Mouse (Mus musculus): Measurements from ENCODE around the gene Thsd7b. TPM values are rescaled to one million over a fixed set of nuclear protein-coding genes. Genes with fewer than 3 reads are reported as not detected.

The Thsd7b gene
- 5.2 and 5.3 TPM in 2 replicates for polyA plus RNA-seq (2015; fragmentation: Nextera tagmentation; extraction: Ambion mirVana)

DNA sequence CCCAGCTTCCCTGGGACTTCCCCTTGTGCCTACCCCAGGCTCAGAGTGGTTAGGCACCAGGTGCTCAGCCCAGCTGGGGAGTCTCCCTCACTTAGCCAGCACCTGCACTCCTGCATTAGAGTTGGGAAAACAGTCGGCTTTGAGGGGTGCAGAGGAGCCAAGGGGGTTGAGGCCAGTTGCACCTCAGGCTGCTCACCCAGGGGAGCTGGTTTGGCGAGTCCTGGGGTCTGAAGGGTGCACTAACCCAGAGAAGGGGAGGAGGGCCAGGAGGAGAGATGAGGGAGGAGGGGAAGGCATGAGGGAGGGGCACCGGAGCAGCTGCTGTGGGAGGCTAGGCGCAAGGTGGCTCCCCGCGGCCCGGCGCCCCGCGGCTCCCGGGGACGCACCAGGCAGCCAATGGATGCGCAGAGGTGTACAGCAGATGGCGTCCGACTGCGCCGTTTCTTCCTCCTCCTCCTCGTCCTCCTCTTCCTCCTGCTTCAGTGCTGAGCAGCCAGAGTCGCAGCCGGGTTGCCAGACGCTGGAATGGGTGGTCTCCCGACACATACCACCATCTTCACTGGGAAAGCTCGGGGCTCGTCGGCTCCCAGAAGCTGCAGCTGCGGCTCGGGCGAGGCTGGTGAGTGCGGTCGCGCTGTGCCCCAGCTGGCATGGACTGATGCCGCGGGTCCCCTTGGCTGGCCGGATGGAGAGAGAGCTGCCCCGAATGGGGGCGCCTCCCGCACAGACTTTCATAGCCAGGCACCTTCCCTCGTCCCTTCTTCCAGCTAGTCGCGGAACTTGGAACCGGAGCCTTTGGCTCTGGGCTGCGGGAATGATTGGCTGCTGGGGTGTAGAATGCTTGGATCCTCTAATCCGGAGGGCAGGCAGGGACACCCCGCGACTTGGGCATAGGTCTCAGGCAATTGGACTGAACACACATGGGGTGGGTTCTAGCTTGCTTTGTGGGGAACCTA lies at the start of gene Thsd7b:
Gene Thsd7b (plus strand): TSS at position 321 of the 956 bp plus-strand sequence.
- Histone ChIP-seq H3K27me3 (peaks cover 19% of the 10 kb centered on the region), H3K4me2 (replicated peaks) (peak within 1 kb of the TSS; percentile 91), H3K4me1 (peaks cover 12% of the 10 kb centered on the region; the same call in 1 of the 2 replicates), H3K36me3 (no peaks in the 10 kb centered on the region), H3K9me3 (replicated peaks) (no peaks in the 10 kb centered on the region), H3K4me3 (replicated peaks) (peak within 1 kb of the TSS; percentile 50), H3K9ac (peak within 1 kb of the TSS; percentile 15; the same call in 1 of the 2 replicates), H3K27ac (replicated peaks) (no peak within 1 kb of the TSS)
- under 1% methylated on average over 36 of the region's 45 CpGs for WGBS
- peak; percentile 76 for ATAC-seq (ENCODE audit: insufficient number of reproducible peaks, low FRiP score, low TSS enrichment, low read depth)

DNA sequence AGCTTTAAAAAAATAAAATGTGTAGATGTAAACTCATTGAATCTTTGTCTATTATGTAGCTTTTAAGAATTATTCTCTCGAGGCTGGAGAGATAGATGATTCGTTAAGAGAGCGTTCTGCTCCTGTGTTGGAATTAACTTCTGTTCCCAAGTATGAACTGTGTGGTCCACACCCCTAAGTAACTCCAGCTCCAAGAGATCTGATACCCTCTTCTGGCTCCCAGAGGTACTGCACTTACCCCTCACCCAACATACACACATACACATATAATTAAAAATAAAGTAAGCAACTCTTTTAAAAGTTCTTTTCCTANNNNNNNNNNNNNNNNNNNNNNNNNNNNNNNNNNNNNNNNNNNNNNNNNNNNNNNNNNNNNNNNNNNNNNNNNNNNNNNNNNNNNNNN lies 28.8 kb upstream of the Thsd7b start:
- H3K4me1 ChIP-seq: no peaks in the 10 kb centered on the region
- H3K36me3 ChIP-seq: no peaks in the 10 kb centered on the region
- no peak overlapping the region for H3K9ac ChIP-seq
- H3K4me2 ChIP-seq (replicated peaks): no peak overlapping the region
- H3K9me3 ChIP-seq (replicated peaks): no peaks in the 10 kb centered on the region
- H3K27ac ChIP-seq (replicated peaks): no peak overlapping the region
- no peak for ATAC-seq (ENCODE audit: insufficient number of reproducible peaks, low FRiP score, low TSS enrichment, low read depth)
- H3K27me3 ChIP-seq: no peaks in the 10 kb centered on the region
- 60% methylated on average over 3 of the region's 3 CpGs for WGBS
- no peak overlapping the region for H3K4me3 ChIP-seq (replicated peaks)

DNA sequence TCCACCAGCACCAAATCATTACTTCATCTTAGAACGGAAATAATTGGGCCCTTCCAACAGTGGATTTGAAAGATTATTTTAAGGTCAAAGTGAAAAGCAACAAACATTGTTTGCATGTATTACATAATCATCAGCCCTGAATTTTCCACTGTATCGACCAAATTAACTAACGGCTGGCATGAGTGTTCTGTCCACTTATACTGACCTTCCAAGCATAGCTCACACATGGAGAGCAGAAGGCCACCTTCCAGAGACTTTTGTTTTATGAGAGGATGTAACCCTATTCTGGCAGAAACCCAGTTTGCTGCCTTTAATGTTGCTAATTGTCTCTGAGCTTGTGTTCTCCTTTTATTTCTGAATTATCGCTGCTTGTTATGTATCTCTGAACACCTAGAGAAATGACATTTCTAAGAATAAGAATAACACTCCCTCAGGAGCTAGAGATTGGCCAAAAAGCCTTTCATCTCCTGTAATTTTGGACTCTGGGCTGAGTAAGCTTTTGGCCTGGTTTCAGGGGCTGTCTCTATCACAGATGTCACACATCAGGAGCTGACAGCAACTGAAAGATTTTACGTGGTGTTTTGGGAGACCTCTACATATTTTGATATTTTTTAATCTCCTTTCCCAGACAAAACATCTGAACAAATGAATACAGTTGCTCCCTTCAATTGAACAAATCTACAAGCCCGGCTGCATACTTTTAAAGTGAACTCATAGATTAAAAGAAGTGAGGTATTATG lies 22.2 kb upstream of the Thsd7b start:
- H3K9ac ChIP-seq: no peak overlapping the region
- H3K4me3 ChIP-seq (replicated peaks): no peak overlapping the region
- no peaks in the 10 kb centered on the region for H3K9me3 ChIP-seq (replicated peaks)
- H3K27ac ChIP-seq (replicated peaks): no peak overlapping the region
- H3K36me3 ChIP-seq: no peaks in the 10 kb centered on the region
- no peak overlapping the region for H3K4me2 ChIP-seq (replicated peaks)
- 70% methylated on average over 6 of the region's 6 CpGs for WGBS
- ATAC-seq (ENCODE audit: insufficient number of reproducible peaks, low FRiP score, low TSS enrichment, low read depth): no peak
- H3K27me3 ChIP-seq: no peaks in the 10 kb centered on the region
- no peaks in the 10 kb centered on the region for H3K4me1 ChIP-seq

DNA sequence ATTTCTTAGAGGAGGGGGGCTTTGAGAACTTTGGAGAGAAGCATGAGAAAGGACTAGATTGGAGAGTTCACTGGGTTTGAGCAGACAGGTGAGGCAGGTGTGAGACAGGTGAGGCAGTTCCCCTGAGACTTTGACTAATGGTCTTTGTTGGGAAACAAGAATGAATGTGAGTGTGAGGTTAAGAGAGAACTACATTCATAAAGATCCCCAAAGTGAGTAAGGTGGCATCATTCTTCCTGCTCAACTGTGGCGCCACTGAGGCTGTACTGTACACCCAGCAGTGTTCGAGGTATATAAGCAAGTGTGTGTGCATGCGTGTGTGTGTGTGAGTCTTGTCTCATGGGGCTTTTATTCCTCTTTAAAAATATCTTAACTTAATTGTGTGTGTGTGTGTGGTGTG lies 6.4 kb upstream of the Thsd7b start:
- H3K36me3 ChIP-seq: no peaks in the 10 kb centered on the region
- no peak overlapping the region for H3K9ac ChIP-seq
- H3K27me3 ChIP-seq: no peaks in the 10 kb centered on the region
- H3K9me3 ChIP-seq (replicated peaks): no peaks in the 10 kb centered on the region
- H3K4me2 ChIP-seq (replicated peaks): no peak overlapping the region
- 88% methylated on average over 3 of the region's 3 CpGs for WGBS
- H3K4me3 ChIP-seq (replicated peaks): no peak overlapping the region
- no peak overlapping the region for H3K27ac ChIP-seq (replicated peaks)
- no peaks in the 10 kb centered on the region for H3K4me1 ChIP-seq
- peak; percentile 67; the same call in 1 of the 2 replicates for ATAC-seq (ENCODE audit: insufficient number of reproducible peaks, low FRiP score, low TSS enrichment, low read depth)

DNA sequence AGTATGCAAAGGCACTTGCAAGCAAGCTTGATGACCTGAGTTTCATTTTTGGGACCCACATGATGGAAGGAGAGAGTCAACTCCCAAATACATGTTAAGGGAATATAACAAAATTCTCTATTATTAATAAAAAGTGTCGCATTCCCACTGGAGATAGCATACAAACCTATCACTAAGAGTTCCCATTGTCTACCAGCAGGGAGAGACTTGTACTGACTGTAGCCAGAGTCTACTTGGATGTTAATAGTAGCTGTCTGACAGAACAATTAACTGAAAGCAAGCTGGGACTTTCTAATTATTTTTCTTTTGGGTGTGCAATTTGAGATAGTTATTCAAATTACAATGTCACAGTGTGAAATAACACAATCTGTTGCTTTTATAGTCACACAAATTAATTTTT lies 31.1 kb downstream of the Thsd7b start:
- Histone ChIP-seq H3K4me1 (no peaks in the 10 kb centered on the region), H3K27me3 (no peaks in the 10 kb centered on the region), H3K9ac (no peak overlapping the region), H3K9me3 (replicated peaks) (no peaks in the 10 kb centered on the region), H3K27ac (replicated peaks) (no peak overlapping the region), H3K36me3 (no peaks in the 10 kb centered on the region), H3K4me3 (replicated peaks) (no peak overlapping the region), H3K4me2 (replicated peaks) (no peak overlapping the region)
- 85% methylated on average over 1 of the region's 1 CpGs for WGBS
- ATAC-seq (ENCODE audit: insufficient number of reproducible peaks, low FRiP score, low TSS enrichment, low read depth): no peak

DNA sequence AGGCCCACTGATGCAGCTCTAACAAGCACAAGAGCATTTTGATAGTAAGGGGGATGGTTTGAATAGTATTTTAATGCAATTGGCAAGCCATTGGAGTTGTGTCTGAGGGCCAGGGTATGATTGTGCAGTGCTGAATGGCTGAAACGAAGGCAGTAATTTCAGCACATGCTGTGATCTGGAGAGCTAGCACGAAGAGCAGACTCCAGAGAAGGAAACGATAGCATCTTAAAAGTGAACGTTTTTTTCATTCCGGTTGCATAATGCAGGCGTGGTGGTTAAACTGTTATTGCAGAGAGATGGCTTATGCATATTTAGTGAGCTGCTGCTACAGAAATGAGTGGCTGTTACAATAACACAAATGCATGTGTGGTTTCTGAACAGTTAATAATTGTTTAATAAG lies 51.3 kb downstream of the Thsd7b start:
- H3K9me3 ChIP-seq (replicated peaks): no peaks in the 10 kb centered on the region
- H3K4me1 ChIP-seq: no peaks in the 10 kb centered on the region
- H3K27me3 ChIP-seq: no peaks in the 10 kb centered on the region
- no peak overlapping the region for H3K4me3 ChIP-seq (replicated peaks)
- no peak for ATAC-seq (ENCODE audit: insufficient number of reproducible peaks, low FRiP score, low TSS enrichment, low read depth)
- no peak overlapping the region for H3K9ac ChIP-seq
- no peak overlapping the region for H3K27ac ChIP-seq (replicated peaks)
- H3K36me3 ChIP-seq: no peaks in the 10 kb centered on the region
- no peak overlapping the region for H3K4me2 ChIP-seq (replicated peaks)
- whole genome bisulfite sequencing: 58% methylated on average over 6 of the region's 6 CpGs

DNA sequence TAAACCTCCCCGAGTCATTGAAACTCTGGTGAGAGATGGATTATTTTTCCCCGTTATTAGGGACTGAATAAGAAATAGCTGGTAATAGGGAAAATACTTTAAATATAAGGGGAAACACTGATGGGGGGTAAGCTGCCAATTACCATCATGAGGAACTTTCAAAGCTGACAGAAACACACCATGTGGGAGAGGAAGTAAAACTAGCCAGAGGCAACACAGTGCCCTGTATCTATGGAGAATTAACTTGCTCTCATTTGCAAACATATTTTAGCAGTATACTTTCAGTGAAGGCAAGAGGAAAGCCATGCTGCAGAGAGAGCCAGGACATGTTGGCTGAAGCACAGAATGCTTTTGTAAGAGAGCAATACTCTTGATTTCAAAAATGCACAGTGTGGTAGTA lies 51.7 kb downstream of the Thsd7b start:
- no peaks in the 10 kb centered on the region for H3K36me3 ChIP-seq
- H3K4me2 ChIP-seq (replicated peaks): no peak overlapping the region
- no peak overlapping the region for H3K27ac ChIP-seq (replicated peaks)
- WGBS: 53% methylated on average over 2 of the region's 2 CpGs
- no peaks in the 10 kb centered on the region for H3K9me3 ChIP-seq (replicated peaks)
- H3K4me1 ChIP-seq: no peaks in the 10 kb centered on the region
- no peak overlapping the region for H3K4me3 ChIP-seq (replicated peaks)
- H3K9ac ChIP-seq: no peak overlapping the region
- ATAC-seq (ENCODE audit: insufficient number of reproducible peaks, low FRiP score, low TSS enrichment, low read depth): no peak
- no peaks in the 10 kb centered on the region for H3K27me3 ChIP-seq

DNA sequence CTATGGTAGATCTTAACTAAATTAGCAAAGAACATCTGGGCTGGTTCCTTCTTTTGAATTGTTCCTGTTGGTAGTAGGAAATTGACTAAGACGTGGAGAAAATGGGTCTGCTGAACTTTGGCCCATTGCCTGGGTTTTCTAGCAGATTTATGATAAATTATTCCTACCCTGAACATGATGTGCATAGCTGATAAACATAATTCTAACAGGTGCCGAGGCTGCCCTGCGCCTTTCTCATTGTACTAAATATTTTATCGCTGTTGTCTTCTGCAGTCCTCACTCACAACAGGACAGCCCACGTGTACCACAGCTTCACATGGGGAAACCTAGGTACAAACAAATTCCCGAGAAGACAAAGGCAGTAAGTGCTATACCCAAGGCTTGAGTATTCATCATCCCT lies 83.5 kb downstream of the Thsd7b start:
- WGBS: 71% methylated on average over 6 of the region's 6 CpGs
- Histone ChIP-seq H3K9me3 (replicated peaks) (no peaks in the 10 kb centered on the region), H3K27me3 (no peaks in the 10 kb centered on the region), H3K4me2 (replicated peaks) (no peak overlapping the region), H3K4me1 (no peaks in the 10 kb centered on the region), H3K4me3 (replicated peaks) (no peak overlapping the region), H3K27ac (replicated peaks) (no peak overlapping the region), H3K36me3 (no peaks in the 10 kb centered on the region), H3K9ac (no peak overlapping the region)
- no peak for ATAC-seq (ENCODE audit: insufficient number of reproducible peaks, low FRiP score, low TSS enrichment, low read depth)

DNA sequence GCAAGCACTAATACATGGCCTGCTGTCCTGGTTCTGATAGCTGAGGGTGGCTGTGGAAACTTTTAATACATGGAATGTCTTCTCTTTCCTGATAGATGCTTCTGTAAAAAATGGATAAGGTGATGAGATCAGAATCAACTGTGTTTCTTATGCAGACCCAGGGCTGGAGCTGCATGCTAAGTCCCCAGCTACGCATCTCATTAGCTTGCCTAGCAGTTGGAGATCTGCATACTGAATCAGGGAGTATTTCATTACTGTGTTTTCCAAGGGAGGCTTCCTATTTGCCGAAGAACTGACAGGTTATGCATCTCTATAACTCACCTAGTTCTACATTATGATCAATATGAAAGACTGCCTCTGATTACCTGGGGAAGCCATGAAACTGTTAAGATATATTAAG lies 84.3 kb downstream of the Thsd7b start:
- H3K9ac ChIP-seq: no peak overlapping the region
- no peak for ATAC-seq (ENCODE audit: insufficient number of reproducible peaks, low FRiP score, low TSS enrichment, low read depth)
- no peaks in the 10 kb centered on the region for H3K4me1 ChIP-seq
- 85% methylated on average over 2 of the region's 2 CpGs for WGBS
- H3K4me3 ChIP-seq (replicated peaks): no peak overlapping the region
- no peak overlapping the region for H3K4me2 ChIP-seq (replicated peaks)
- H3K27me3 ChIP-seq: no peaks in the 10 kb centered on the region
- no peaks in the 10 kb centered on the region for H3K36me3 ChIP-seq
- no peak overlapping the region for H3K27ac ChIP-seq (replicated peaks)
- H3K9me3 ChIP-seq (replicated peaks): no peaks in the 10 kb centered on the region

DNA sequence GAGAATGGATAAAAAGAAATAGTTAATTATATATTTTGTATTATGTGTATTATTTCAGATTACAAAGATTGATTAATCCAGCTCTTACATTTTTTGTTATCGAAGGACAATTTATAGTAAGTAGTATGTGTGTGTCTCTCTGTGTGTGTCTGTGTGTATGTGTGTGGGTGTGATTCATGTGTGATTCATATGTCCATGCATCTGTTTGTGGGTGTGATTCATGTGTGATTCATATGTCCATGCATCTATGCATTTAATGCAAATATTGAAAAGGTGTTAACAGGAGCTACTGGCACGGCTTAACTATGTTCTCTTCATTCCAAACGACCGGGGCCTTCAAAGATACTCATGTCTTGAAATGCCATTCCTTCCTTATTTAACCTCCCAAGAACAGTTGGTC lies 90.3 kb downstream of the Thsd7b start:
- Histone ChIP-seq H3K9me3 (replicated peaks) (no peaks in the 10 kb centered on the region), H3K4me1 (no peaks in the 10 kb centered on the region), H3K4me2 (replicated peaks) (no peak overlapping the region), H3K36me3 (no peaks in the 10 kb centered on the region), H3K27ac (replicated peaks) (no peak overlapping the region), H3K4me3 (replicated peaks) (no peak overlapping the region), H3K9ac (no peak overlapping the region), H3K27me3 (no peaks in the 10 kb centered on the region)
- no peak for ATAC-seq (ENCODE audit: insufficient number of reproducible peaks, low FRiP score, low TSS enrichment, low read depth)
- 79% methylated on average over 4 of the region's 4 CpGs for WGBS

DNA sequence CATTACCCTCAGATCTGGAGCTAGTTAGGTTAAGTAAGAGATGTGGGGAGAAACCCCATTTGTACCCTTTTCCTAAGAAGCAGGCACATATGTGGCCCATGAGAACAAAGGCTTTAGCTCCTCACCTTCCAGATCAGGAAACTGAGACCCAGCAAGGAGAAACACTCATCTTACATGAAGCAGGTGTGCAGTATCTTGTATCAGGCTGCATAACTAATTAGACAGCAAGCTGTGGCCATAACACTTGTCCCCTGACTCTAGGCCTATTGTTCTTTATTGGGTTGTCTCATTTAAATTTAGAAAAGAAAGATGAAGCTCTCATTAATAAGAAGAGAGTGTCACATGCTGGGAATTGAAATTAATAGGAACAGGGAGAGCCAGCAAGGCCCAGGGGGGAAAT lies 91.7 kb downstream of the Thsd7b start:
- Histone ChIP-seq H3K4me2 (replicated peaks) (no peak overlapping the region), H3K4me1 (no peaks in the 10 kb centered on the region), H3K9me3 (replicated peaks) (no peaks in the 10 kb centered on the region), H3K36me3 (no peaks in the 10 kb centered on the region), H3K9ac (no peak overlapping the region), H3K27ac (replicated peaks) (no peak overlapping the region), H3K27me3 (no peaks in the 10 kb centered on the region), H3K4me3 (replicated peaks) (no peak overlapping the region)
- ATAC-seq (ENCODE audit: insufficient number of reproducible peaks, low FRiP score, low TSS enrichment, low read depth): no peak

Measured in embryonic facial prominence, embryonic 15.5 days (tissue).